Mouse (Mus musculus) Patski (cell line): ENCODE measurements around the gene Paf1. TPM values are rescaled to one million over a fixed set of nuclear protein-coding genes. Genes with fewer than 3 reads are reported as not detected.

Experiments
- ATAC-seq: fragments of 100-300 bp; one replicate; pipeline ENCODE4 v1.8.0; 2021
- CTCF ChIA-PET: fragments of 350-600 bp; sonication (Branson Sonifier 250); formaldehyde crosslinking; loops from one replicate; lab custom pipeline; 2022; ENCODE audit warnings: inconsistent platforms; lab: Charles Lee
- POLR2A ChIA-PET: fragments of 350-600 bp; sonication (Branson Sonifier 250); formaldehyde crosslinking; loops from one replicate; lab custom pipeline; 2022; ENCODE audit warnings: antibody characterized with exemption, inconsistent platforms; lab: Charles Lee
- DNase-seq: peaks from one replicate; pipeline ENCODE4 v3.0.0-alpha.2; 2011; ENCODE audit warnings: low read depth, low spot score
- H3K27me3 ChIP-seq: fragments of 371-371 bp; one replicate; pipeline ENCODE4 v1.5.1; 2021
- CTCF ChIP-seq: fragments of 100-300 bp; IDR thresholded peaks from one replicate; pipeline ENCODE4 v1.5.1; 2021
- in situ Hi-C: fragments of 300-500 bp; cut with MboI; formaldehyde crosslinking; loops from 3 replicates; pipeline ENCODE4 v1.11.1; 2018; ENCODE audit warnings: low pct_unique_long_range_greater_than_20kb, mixed read lengths
- polyA plus RNA-seq: library from polyadenylated mRNA; unstranded; gene quantifications from one replicate; pipeline ENCODE4 v1.2.3, GENCODE M21; 2021

Gene Paf1
- polyA plus RNA-seq, 1 experiment from 2014 or later: 104 TPM

DNA sequence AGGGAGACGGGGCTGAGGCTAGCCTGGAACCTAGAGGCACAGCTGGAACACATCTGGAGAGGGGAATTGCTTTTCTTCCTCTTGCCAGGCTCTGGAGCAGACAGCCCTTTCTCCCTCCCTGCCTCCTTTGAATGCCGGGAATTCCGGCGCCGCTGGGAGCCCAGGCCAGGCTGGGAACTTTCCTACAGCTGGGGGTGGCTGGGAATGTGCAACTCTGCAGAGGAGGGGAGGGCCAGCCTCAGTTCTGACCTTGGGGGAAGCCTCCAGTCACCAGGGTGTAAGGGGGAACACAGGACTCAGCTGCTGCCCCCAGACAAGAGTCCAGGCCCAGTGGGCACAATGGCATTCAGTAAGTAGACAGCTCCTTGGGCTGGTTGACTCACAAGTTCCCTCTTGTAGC lies 35.8 kb upstream of the Paf1 start:
- no peak for TF ChIP-seq CTCF
- in situ Hi-C loops: no loop called here
- POLR2A ChIA-PET: interaction anchor here (1.0 to 2.8 kb wide), 3 partner anchors 15 to 25 kb away, joined by 3 to 12 read pairs (median 3); partner anchors contain the start of gene Plekhg2
- CTCF ChIA-PET: interaction anchor here (1.4 to 2.5 kb wide), 4 partner anchors 8 to 31 kb away, joined by 3 to 14 read pairs (median 6); no protein-coding TSS in a partner anchor
- DNase-seq (no peak), ATAC-seq (peak; percentile 33)
- H3K27me3 ChIP-seq: no peaks in the 10 kb centered on the region

GRCm38 (mm10) chr7:28357984-28358383 lies 34.8 kb upstream of the Paf1 start:
- ATAC-seq (peak; percentile 57), DNase-seq (no peak)
- no peak for TF ChIP-seq CTCF

DNA sequence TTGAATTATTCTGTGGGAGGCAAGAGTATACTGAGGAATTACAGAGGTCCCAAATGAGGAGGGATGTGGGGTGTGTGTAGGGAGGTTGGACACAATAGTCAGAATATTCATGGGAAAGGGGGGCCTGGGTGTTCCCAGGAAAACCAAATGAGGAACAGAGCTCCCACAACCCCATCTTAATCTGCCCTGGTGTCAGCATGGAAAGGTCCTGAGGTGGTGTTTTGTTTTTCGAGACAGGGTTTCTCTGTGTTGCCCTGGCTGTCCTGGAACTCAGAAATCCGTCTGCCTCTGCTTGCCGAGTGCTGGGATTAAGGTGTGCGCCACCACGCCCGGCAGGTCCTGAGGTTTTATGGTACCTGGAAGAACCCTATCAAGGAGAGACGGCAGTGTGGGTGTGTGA lies 34.3 kb upstream of the Paf1 start:
- TF ChIP-seq CTCF: no peak
- no peaks in the 10 kb centered on the region for H3K27me3 ChIP-seq
- DNase-seq (no peak), ATAC-seq (no peak)
- POLR2A ChIA-PET: interaction anchor here (0.5 to 2.8 kb wide), 3 partner anchors 13 to 38 kb away, joined by 3 to 12 read pairs (median 3); partner anchors contain the start of gene Plekhg2
- CTCF ChIA-PET: interaction anchor here (1.2 to 2.5 kb wide), 4 partner anchors 9 to 29 kb away, joined by 3 to 14 read pairs (median 6); no protein-coding TSS in a partner anchor
- in situ Hi-C loops: no loop called here

More at GRCm38 (mm10) chr7:28357984-28358383, 34.8 kb upstream of the Paf1 start:
- H3K27me3 ChIP-seq: no peaks in the 10 kb centered on the region
- POLR2A ChIA-PET: interaction anchor here (1.0 to 2.8 kb wide), 4 partner anchors 14 to 28 kb away, joined by 3 to 12 read pairs (median 3); partner anchors contain the start of gene Plekhg2
- in situ Hi-C loops: no loop called here
- CTCF ChIA-PET: interaction anchor here (1.2 to 2.5 kb wide), 4 partner anchors 9 to 30 kb away, joined by 3 to 14 read pairs (median 6); no protein-coding TSS in a partner anchor

- ChIA-PET CTCF (interaction anchor here (1.2 to 1.3 kb wide), 2 partner anchors 12 to 13 kb away, joined by 3 read pairs; no protein-coding TSS in a partner anchor), POLR2A (interaction anchor here (0.8 kb wide), 1 partner anchor 16 kb away, joined by 4 read pairs; no protein-coding TSS in a partner anchor)
- in situ Hi-C loops: no loop called here
- no peaks in the 10 kb centered on the region for H3K27me3 ChIP-seq
- no peak for DNase-seq
- no peak for ATAC-seq
- no peak for TF ChIP-seq CTCF
Observed at GRCm38 (mm10) chr7:28359854-28360253, 32.9 kb upstream of the Paf1 start.

DNA sequence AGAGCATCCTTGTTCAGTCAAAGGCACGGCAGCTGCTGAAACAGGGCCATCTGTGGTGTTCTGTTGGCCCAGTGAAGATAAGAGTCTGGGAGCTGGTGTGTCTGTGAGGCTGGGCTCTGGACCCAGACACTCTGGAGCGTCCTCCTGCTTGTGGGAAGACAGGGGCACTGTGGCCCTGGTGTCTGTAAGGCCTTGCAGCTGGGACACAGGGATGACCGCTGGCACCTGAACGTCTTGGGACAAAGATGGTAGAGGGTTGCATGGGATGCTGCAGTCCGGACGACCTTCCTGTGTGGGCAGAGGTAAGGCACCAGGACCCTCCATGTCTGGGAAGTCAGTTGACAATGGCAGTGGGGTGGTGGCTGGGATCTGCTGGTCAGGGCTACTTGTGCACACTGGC lies 32.5 kb upstream of the Paf1 start:
- CTCF ChIA-PET: interaction anchor here (1.3 kb wide), 1 partner anchor 11 kb away, joined by 3 read pairs; no protein-coding TSS in a partner anchor
- in situ Hi-C loops: no loop called here
- no peaks in the 10 kb centered on the region for H3K27me3 ChIP-seq
- ATAC-seq (no peak), DNase-seq (no peak)
- POLR2A ChIA-PET: no interaction called here
- TF ChIP-seq CTCF: no peak

DNA sequence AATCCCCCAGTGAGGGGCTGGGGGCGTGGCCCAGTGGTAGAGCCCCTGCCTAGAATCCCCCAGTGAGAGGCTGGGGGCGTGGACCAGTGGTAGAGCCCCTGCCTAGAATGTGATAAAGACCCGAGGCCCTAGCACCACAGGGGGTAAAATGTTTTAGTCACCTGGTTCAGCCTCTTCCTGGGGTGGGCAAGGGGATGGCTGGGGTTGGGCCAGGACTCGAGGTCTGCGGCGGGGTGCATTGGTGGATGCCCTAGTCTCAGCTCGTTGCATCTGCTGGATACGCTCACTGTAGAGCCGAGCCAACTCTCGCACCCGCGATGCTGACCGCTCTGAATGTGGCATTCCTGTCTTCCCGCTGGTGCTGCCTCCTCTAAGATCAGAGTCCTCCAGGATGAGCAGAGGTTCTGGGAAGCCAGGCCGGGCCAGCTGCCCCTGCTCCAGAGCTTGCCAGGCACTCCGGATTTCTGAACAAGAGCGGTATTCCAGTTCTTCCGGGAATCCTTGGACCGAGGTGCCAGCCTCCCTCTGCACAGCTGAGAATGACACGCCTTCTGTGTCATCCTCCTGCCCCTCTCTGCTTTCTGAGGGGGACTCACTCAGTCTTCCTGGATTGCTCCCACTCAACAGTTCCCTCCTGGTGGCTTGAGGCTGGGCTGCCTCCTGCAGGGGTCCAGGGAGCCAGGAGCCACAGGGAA lies 31.0 kb upstream of the Paf1 start:
- DNase-seq (no peak), ATAC-seq (no peak)
- no peak for TF ChIP-seq CTCF
- ChIA-PET CTCF (interaction anchor here (1.5 kb wide), 1 partner anchor 8 kb away, joined by 3 read pairs; no protein-coding TSS in a partner anchor), POLR2A (interaction anchor here (1.8 kb wide), 1 partner anchor 9 kb away, joined by 6 read pairs; no protein-coding TSS in a partner anchor)
- in situ Hi-C loops: no loop called here
- H3K27me3 ChIP-seq: no peaks in the 10 kb centered on the region

GRCm38 (mm10) chr7:28362441-28363060 lies 30.2 kb upstream of the Paf1 start:
- in situ Hi-C loops: no loop called here
- DNase-seq: no peak
- TF ChIP-seq CTCF: no peak
- no peak for ATAC-seq
- POLR2A ChIA-PET: interaction anchor here (1.8 kb wide), 1 partner anchor 9 kb away, joined by 6 read pairs; no protein-coding TSS in a partner anchor
- H3K27me3 ChIP-seq: no peaks in the 10 kb centered on the region
- CTCF ChIA-PET: interaction anchor here (1.5 kb wide), 1 partner anchor 9 kb away, joined by 3 read pairs; no protein-coding TSS in a partner anchor

DNA sequence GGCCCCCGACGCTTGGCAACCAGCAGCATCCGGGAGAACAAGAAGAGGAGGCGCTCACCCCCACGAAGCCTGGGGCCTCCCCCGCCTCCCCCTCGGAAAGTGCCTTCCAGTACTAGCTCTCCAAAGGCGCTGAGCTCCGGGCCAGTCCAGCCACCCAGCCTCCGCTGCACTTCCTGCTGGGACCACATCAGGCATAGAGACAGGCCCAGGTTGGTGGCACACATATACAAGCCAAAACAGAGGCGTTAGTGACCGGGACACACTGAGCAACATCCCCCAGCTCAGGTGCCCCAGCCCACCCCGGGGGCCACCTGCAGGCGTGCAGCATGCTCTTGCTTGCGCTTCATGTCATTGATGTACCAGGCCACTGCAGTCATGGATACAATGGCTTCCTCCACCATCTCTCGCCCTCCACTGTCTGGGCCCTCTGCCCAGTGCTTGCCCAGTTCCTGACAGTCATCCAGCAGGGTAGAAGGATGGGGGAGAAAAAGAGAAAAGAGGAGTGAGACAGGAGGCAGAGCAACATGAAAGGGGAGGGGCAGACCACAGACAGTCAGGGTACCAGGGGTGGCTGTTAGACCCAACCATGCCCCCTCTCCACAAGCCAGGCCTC lies 25.0 kb upstream of the Paf1 start:
- H3K27me3 ChIP-seq: no peaks in the 10 kb centered on the region
- ATAC-seq: no peak
- no peak for DNase-seq
- no peak for TF ChIP-seq CTCF
- POLR2A ChIA-PET: interaction anchor here (1.2 kb wide), 1 partner anchor 16 kb away, joined by 3 read pairs; no protein-coding TSS in a partner anchor
- in situ Hi-C loops: no loop called here
- CTCF ChIA-PET: no interaction called here

- H3K27me3 ChIP-seq: no peaks in the 10 kb centered on the region
- TF ChIP-seq CTCF: no peak
- ATAC-seq (no peak), DNase-seq (no peak)
- CTCF ChIA-PET: interaction anchor here (1.1 kb wide), 1 partner anchor 24 kb away, joined by 3 read pairs; no protein-coding TSS in a partner anchor
- POLR2A ChIA-PET: interaction anchor here (1.2 kb wide), 2 partner anchors 12 to 17 kb away, joined by 3 read pairs; no protein-coding TSS in a partner anchor
- in situ Hi-C loops: no loop called here
Observed at GRCm38 (mm10) chr7:28368276-28368920, 24.4 kb upstream of the Paf1 start.
